Mouse (Mus musculus) frontal cortex, postnatal 10 days (tissue): ENCODE measurements around the gene Clcc1.

ENCODE experiments used
- DNase-seq, 2 experiments: peaks; one replicate each; pipeline ENCODE4 v3.0.0; 2022; ENCODE audit warnings: low spot score in 2 of 2, mixed read lengths in 1 of 2

Gene Clcc1

DNA sequence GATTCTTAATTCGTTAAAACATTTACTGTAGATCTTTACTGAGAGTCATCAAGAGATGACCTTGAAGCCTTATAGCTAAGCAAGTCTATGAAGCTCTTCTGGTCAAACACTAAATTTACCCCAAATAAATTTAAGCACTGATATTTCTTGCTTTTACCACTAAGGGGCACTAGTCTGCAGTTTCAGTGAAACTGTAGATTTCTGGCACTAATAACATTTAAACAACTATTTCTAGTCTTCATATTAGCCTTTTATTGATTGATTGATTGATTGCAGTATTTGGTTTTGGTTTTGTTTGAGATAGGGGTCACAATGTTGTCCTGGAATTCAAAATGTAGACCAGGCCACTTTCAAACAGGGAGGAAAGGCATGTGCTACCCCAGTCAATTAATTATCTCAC is 47.5 kb downstream of the Clcc1 start:
- DNase-seq = no peak

DNA sequence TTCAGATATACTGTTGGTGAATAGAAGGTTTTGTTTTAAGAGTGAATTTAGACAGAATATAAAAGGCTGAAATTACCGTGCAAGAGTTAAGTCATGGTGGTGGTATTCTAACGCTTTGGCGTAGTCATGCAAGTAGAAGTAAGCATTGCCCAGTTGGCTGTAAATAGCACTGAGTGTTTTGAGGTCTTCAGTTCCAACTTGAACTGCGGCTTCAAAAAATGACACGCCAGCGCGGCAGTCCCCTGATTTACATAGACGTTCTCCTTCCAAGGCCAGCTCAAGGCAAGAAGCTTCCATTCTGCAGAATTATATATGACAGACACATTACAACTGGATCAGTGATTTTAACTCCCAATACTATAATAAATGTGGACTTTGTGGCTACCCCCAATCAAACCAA is 49.1 kb downstream of the Clcc1 start:
- no peak for DNase-seq

DNA sequence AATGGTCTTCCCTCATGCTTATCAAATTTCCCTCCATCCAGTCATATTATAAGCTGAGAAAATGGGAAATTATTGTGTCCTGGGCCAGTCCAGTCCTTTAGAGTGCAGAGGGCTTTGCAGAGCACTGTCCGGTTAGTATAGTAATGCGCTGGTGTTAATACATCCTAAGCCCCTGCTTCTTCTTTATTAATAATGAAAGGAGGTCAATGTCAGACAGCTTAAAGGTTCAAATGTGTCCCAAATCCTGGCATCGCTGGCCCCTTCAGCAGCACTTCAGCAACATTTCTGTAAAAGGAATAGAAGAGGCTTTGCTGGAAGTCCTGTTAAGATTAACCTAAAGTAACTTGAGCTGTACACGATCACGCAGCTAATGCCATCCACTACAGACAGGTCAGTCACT is 57.6 kb downstream of the Clcc1 start:
- DNase-seq = no peak

GRCm38 (mm10) chr3:108713065-108713675 is 59.5 kb downstream of the Clcc1 start:
- no peak for DNase-seq

GRCm38 (mm10) chr3:108714837-108715236 is 61.1 kb downstream of the Clcc1 start:
- no peak for DNase-seq

DNA sequence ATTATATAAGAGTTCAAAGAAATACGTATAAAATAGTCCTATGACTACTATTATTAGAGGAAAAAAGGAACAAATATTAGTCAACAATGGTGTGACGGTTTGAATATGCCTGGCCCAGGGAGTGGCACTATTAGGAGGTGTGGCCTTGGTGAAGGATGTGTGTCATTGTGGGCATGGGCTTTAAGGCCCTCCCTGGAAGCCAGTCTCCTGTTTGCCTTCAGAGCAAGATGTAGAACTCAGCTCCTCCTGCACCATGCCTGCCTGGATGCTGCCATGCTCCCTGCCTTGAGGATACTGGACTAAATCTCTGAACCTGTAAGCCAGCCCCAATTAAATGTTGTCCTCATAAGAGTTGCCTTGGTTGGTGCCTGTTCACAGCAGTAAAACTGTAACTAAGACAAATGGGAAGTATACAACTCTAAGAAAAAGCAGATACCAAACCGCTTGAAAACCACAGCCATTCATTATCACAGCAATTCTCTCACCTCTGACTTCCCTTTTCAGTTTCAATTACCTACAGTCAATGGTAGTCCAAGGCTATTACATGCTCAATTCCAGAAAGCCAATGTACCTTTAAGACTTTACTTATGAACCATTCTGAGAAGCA is 64.3 kb downstream of the Clcc1 start:
- no peak for DNase-seq

DNA sequence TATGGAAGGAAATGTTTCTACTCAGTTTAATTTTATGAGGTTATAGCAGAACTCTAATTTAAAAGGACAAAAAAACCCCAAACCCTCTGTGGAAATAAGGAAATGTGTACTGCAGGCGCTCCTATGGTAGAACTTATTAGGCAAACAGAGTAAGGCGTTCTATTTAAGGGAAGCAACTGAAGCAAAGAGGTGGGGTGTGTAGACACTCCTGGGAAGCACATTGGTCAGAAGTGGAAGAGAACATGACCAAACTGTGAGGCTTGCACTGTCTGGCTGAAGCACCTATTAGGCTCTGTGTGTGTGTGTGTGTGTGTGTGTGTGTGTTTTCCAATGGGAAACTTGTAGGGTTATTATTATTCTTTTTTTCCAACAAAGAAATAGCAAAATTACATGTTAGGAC is 65.6 kb downstream of the Clcc1 start:
- DNase-seq = no peak

- no peak for DNase-seq
Measured at GRCm38 (mm10) chr3:108719761-108720160, 66.0 kb downstream of the Clcc1 start.

DNA sequence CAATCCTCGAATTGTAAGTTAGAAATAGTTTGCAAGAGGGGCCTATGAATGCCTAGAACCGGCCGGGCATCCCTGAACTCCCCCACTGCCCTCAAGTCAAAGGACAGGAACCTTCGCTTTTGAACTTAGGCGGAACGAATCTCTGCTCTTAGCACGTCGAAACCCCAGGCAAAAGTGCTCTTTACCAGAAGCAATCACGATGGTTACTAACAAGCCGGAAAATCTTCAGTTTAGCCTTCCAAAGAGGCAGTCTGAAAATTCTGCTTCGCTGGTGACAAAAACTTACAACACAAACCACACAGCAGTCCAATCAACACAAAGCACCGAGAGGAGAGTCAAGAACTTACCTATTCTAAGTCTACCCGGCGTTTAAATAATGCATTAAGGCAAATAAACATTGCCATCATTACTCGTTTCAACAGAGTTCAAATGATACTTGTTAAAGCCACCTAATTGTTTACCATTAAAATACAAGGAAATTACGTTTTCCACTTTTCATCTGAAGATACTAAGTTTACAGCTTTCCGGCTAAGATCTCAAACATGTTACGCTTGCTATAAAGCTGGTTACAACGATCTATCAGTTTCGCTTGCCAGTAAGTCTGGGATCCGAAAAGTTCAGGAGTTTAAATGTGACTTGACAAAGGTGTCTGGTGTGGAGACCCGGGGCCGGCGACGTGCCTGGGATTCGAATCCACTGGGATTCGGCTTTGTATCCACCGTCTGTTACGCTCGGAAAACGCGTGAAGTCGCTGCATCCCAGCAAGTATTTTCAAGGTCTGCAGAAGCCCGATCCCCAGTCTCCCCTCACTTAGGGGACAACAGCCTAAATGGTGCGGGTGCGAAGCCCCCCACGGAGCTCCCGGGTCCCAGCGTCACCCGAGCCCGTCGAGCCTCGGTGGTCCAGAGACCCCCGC is 67.6 kb downstream of the Clcc1 start:
- DNase-seq = peak; percentile 32 to 57

DNA sequence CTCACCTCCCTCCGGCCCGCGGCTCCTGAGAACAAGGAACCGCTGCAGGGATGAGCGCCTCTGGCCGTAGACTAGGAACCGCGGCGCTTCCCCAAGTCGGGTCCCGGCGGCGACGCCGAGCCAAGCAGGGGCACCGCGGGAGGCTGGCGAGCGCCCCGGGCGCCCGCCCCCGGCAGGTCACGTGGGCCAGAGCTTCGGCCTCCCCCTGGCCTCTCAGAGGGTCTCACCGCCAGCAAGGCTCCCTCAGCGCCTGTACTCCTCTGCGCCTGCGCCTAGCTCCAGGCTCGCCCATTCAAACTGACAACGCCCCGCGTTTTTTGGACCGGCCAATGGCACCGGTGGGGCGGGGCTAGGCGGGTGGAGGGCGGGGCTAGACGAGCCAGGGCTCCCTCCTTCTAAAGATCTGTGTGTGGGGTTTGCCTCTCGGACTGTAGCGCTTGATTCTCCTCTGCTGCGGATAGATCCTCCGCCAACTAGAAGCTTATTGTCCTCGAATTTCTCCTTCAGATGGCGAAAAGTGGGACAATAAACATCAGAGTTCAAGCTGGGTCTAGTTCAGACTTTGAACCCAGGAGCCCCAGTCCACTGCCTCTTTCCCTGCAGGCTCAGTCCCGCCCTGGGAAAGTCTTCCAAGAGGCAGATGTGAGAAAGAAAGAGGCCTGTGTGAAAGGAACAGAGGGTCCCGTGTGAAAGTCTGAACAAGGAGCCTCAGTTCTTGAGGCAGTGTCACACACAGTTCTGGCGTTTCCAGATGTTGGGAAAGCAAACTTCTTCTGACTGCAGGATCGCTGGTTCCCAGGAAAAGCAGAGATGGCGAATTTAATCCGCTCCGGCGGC is 68.5 kb downstream of the Clcc1 start, which contains the start of gene Gpsm2:
TSS of gene Gpsm2 (minus strand) at position 274 of the 837 bp plus-strand sequence.
- DNase-seq = peak; percentile 92 to 96

DNA sequence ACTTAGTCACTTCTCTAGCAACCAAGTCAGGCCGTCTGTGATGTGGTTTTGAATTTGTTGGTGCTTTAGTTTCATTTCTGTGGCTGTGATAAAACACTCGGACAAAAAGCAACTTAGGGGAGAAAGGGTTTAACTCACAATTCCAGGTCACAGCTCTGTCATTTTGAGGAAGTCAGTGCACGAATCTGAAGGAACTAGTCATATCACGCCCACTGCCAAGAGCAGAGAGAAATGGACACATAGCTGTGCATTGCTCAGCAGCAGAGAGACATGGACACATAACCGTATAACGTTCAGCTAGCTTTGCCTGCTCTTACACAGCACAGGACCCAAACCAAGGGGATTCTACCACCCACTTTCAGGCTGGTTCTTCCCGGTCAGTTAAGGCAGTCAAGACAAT is 72.7 kb downstream of the Clcc1 start:
- DNase-seq = no peak

DNA sequence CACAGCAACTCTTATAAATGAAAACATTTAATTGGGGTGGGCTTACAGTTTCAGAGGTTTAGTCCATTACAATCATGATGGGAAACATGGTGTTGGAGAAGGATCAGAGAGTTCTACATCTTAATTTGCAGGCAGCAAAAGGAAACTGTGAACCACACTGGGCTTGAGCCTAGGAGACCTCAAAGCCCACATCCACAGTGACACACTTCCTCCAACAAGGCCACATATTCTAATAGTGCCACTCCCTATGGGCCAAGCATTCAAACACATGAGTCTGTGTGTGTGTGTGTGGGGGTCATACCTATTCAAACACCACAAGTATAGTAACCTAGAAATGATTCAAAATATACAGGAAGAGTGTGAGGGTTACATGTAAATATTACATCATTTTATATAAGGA is 73.6 kb downstream of the Clcc1 start:
- no peak for DNase-seq

GRCm38 (mm10) chr3:108727776-108728175 is 74.1 kb downstream of the Clcc1 start:
- no peak for DNase-seq
